Mouse (Mus musculus) limb, embryonic 12.5 days (tissue): Measurements from ENCODE around the gene Als2cl. TPM values are rescaled to one million over a fixed set of nuclear protein-coding genes. Genes with fewer than 3 reads are reported as not detected.

Source experiments
- ATAC-seq: fragments of 200-750 bp; cut with Nextera tagmentation; 2 replicates; pipeline ENCODE4 v1.8.0; 2017; ENCODE audit warnings: low read depth, moderate TSS enrichment; ENCODE audit not compliant: insufficient number of reproducible peaks, insufficient read depth, low FRiP score, low TSS enrichment
- H3K27ac ChIP-seq: fragments of 300-500 bp; sonication (generic); 2 replicates; pipeline ENCODE4 v1.5.1; 2016; ENCODE audit warnings: mild to moderate bottlenecking, moderate library complexity
- H3K27me3 ChIP-seq: fragments of 300-500 bp; sonication (generic); 2 replicates; pipeline ENCODE4 v1.6.1; 2016; ENCODE audit warnings: mild to moderate bottlenecking, moderate library complexity
- H3K36me3 ChIP-seq: fragments of 300-500 bp; sonication (generic); 2 replicates; pipeline ENCODE4 v1.6.1; 2016; ENCODE audit warnings: mild to moderate bottlenecking, moderate library complexity
- H3K4me1 ChIP-seq: fragments of 300-500 bp; sonication (generic); replicated peaks from 2 replicates; pipeline ENCODE4 v1.6.1; 2016
- H3K4me2 ChIP-seq: fragments of 300-500 bp; sonication (generic); 2 replicates; pipeline ENCODE4 v1.6.1; 2016; ENCODE audit warnings: mild to moderate bottlenecking, moderate library complexity
- H3K4me3 ChIP-seq: fragments of 300-500 bp; sonication (generic); replicated peaks from 2 replicates; pipeline ENCODE4 v1.5.1; 2016; ENCODE audit warnings: mild to moderate bottlenecking
- H3K9ac ChIP-seq: fragments of 300-500 bp; sonication (generic); replicated peaks from 2 replicates; pipeline ENCODE4 v1.6.1; 2016; ENCODE audit warnings: mild to moderate bottlenecking, moderate library complexity
- H3K9me3 ChIP-seq: fragments of 300-500 bp; sonication (generic); 2 replicates; pipeline ENCODE4 v1.6.1; 2016; ENCODE audit warnings: mild to moderate bottlenecking, moderate library complexity
- WGBS: fragments of 180-500 bp; shearing (Covaris S2); methylation state at CpG from one replicate; pipeline ENCODE4 v1.1.7; 2016; 5-methylcytosine and 5-hydroxymethylcytosine counted together
- polyA plus RNA-seq: library from polyadenylated mRNA; unstranded; fragments of >200 nt; fragmentation: Nextera tagmentation; extraction: Ambion mirVana; gene quantifications from 2 replicates; pipeline ENCODE4 v1.2.1, GENCODE M21; 2016

The Als2cl gene
- polyA plus RNA-seq, 1 experiment from 2014 or later: 1.6 TPM

GRCm38 (mm10) chr9:110880772-110881171 is 1.1 kb downstream of the Als2cl start:
- peak overlapping the region; percentile 84 for H3K4me2 ChIP-seq
- WGBS: 78% methylated on average over 4 of the region's 4 CpGs
- peaks cover 11% of the 10 kb centered on the region; the same call in 1 of the 2 replicates for H3K4me1 ChIP-seq
- H3K4me3 ChIP-seq: peak overlapping the region; percentile 58
- peak overlapping the region; percentile 67 for H3K9ac ChIP-seq
- H3K27ac ChIP-seq: no peak overlapping the region
- H3K36me3 ChIP-seq: no peaks in the 10 kb centered on the region
- H3K27me3 ChIP-seq: peaks cover 54% of the 10 kb centered on the region
- H3K9me3 ChIP-seq: no peaks in the 10 kb centered on the region
- ATAC-seq: no peak

GRCm38 (mm10) chr9:110881953-110882352 is 2.3 kb downstream of the Als2cl start:
- 68% methylated on average over 7 of the region's 7 CpGs for WGBS

GRCm38 (mm10) chr9:110887388-110888303 is 8.0 kb downstream of the Als2cl start:
- Histone ChIP-seq H3K4me1 (peaks cover 9% of the 10 kb centered on the region; the same call in 1 of the 2 replicates), H3K36me3 (no peaks in the 10 kb centered on the region), H3K4me3 (no peak overlapping the region), H3K9me3 (no peaks in the 10 kb centered on the region), H3K9ac (no peak overlapping the region), H3K27ac (no peak overlapping the region), H3K4me2 (no peak overlapping the region), H3K27me3 (0 out of 2 replicates have a peak, but pooled peaks cover under 1% of the 10 kb centered on the region)
- 61% methylated on average over 9 of the region's 9 CpGs for WGBS
- no peak for ATAC-seq

More at GRCm38 (mm10) chr9:110881953-110882352, 2.3 kb downstream of the Als2cl start:
- Histone ChIP-seq H3K9me3 (no peaks in the 10 kb centered on the region), H3K9ac (no peak overlapping the region), H3K4me2 (no peak overlapping the region), H3K27me3 (peaks cover 54% of the 10 kb centered on the region), H3K27ac (no peak overlapping the region), H3K4me3 (no peak overlapping the region), H3K36me3 (no peaks in the 10 kb centered on the region), H3K4me1 (peaks cover 11% of the 10 kb centered on the region; the same call in 1 of the 2 replicates)
- ATAC-seq: no peak

GRCm38 (mm10) chr9:110888935-110889334 is 9.3 kb downstream of the Als2cl start:
- H3K9ac ChIP-seq: no peak overlapping the region
- 87% methylated on average over 14 of the region's 14 CpGs for WGBS

GRCm38 (mm10) chr9:110890026-110890783 is 10.5 kb downstream of the Als2cl start:
- Histone ChIP-seq H3K9me3 (no peaks in the 10 kb centered on the region), H3K4me1 (peaks cover 9% of the 10 kb centered on the region; the same call in 1 of the 2 replicates), H3K4me3 (no peak overlapping the region), H3K27ac (no peak overlapping the region), H3K36me3 (no peaks in the 10 kb centered on the region), H3K9ac (no peak overlapping the region), H3K27me3 (peaks cover 11% of the 10 kb centered on the region; the same call in 1 of the 2 replicates), H3K4me2 (peak overlapping the region; percentile 24)
- WGBS: 11% methylated on average over 21 of the region's 21 CpGs
- ATAC-seq: no peak

More at GRCm38 (mm10) chr9:110888935-110889334, 9.3 kb downstream of the Als2cl start:
- Histone ChIP-seq H3K4me3 (no peak overlapping the region), H3K4me1 (peaks cover 9% of the 10 kb centered on the region; the same call in 1 of the 2 replicates), H3K27me3 (0 out of 2 replicates have a peak, but pooled peaks cover 2% of the 10 kb centered on the region), H3K4me2 (no peak overlapping the region), H3K27ac (no peak overlapping the region), H3K9me3 (no peaks in the 10 kb centered on the region), H3K36me3 (no peaks in the 10 kb centered on the region)
- ATAC-seq: no peak

- H3K9me3 ChIP-seq: no peaks in the 10 kb centered on the region
- H3K9ac ChIP-seq: no peak overlapping the region
- peaks cover 11% of the 10 kb centered on the region; the same call in 1 of the 2 replicates for H3K27me3 ChIP-seq
- no peak overlapping the region for H3K4me3 ChIP-seq
- no peak overlapping the region for H3K4me2 ChIP-seq
- H3K36me3 ChIP-seq: no peaks in the 10 kb centered on the region
- peaks cover 18% of the 10 kb centered on the region for H3K4me1 ChIP-seq
- no peak overlapping the region for H3K27ac ChIP-seq
- ATAC-seq: no peak
- 77% methylated on average over 12 of the region's 12 CpGs for WGBS
Observed at GRCm38 (mm10) chr9:110891077-110891828, 11.6 kb downstream of the Als2cl start.

- Histone ChIP-seq H3K9me3 (no peaks in the 10 kb centered on the region), H3K27ac (no peak overlapping the region), H3K9ac (no peak overlapping the region), H3K36me3 (no peaks in the 10 kb centered on the region), H3K4me1 (peaks cover 25% of the 10 kb centered on the region), H3K27me3 (peaks cover 11% of the 10 kb centered on the region; the same call in 1 of the 2 replicates), H3K4me2 (no peak overlapping the region), H3K4me3 (no peak overlapping the region)
- ATAC-seq: no peak
- WGBS: 87% methylated on average over 3 of the region's 3 CpGs
Observed at GRCm38 (mm10) chr9:110892552-110892951, 12.9 kb downstream of the Als2cl start.

GRCm38 (mm10) chr9:110893429-110893828 is 13.8 kb downstream of the Als2cl start:
- Histone ChIP-seq H3K36me3 (no peaks in the 10 kb centered on the region), H3K27ac (no peak overlapping the region), H3K4me2 (no peak overlapping the region), H3K9me3 (no peaks in the 10 kb centered on the region), H3K27me3 (peaks cover 11% of the 10 kb centered on the region), H3K4me3 (no peak overlapping the region), H3K9ac (no peak overlapping the region), H3K4me1 (peaks cover 25% of the 10 kb centered on the region)
- WGBS: 74% methylated on average over 10 of the region's 10 CpGs
- ATAC-seq: no peak

GRCm38 (mm10) chr9:110895507-110895906 is 15.8 kb downstream of the Als2cl start:
- Histone ChIP-seq H3K27me3 (peaks cover 16% of the 10 kb centered on the region), H3K27ac (no peak overlapping the region), H3K4me1 (peaks cover 16% of the 10 kb centered on the region), H3K4me2 (no peak overlapping the region), H3K36me3 (no peaks in the 10 kb centered on the region), H3K9me3 (no peaks in the 10 kb centered on the region), H3K4me3 (no peak overlapping the region), H3K9ac (no peak overlapping the region)
- 53% methylated on average over 5 of the region's 5 CpGs for WGBS
- ATAC-seq: no peak

- no peak overlapping the region; the same call in 1 of the 2 replicates for H3K4me3 ChIP-seq
- no peaks in the 10 kb centered on the region for H3K9me3 ChIP-seq
- no peak overlapping the region for H3K27ac ChIP-seq
- ATAC-seq: no peak
- 12% methylated on average over 7 of the region's 7 CpGs for WGBS
- peak overlapping the region; percentile 32 for H3K4me2 ChIP-seq
- H3K36me3 ChIP-seq: no peaks in the 10 kb centered on the region
- H3K4me1 ChIP-seq: peaks cover 16% of the 10 kb centered on the region
- peaks cover 16% of the 10 kb centered on the region for H3K27me3 ChIP-seq
- H3K9ac ChIP-seq: no peak overlapping the region; the same call in 1 of the 2 replicates
Observed at GRCm38 (mm10) chr9:110895994-110896393, 16.3 kb downstream of the Als2cl start.
